Mouse (Mus musculus): Measurements from ENCODE around the gene Prol1.
"Not testable (repeated sequence)": the region's sequence is repeated elsewhere in the genome, so short reads cannot be mapped to it uniquely, and the experiment has no call there.

Prol1 gene

GRCm38 (mm10) chr5:88317012-88317411 is at the start of gene Prol1:
Gene Prol1, plus strand, starts transcription at chr5:88317312.
- DNase-seq: no peak

DNA sequence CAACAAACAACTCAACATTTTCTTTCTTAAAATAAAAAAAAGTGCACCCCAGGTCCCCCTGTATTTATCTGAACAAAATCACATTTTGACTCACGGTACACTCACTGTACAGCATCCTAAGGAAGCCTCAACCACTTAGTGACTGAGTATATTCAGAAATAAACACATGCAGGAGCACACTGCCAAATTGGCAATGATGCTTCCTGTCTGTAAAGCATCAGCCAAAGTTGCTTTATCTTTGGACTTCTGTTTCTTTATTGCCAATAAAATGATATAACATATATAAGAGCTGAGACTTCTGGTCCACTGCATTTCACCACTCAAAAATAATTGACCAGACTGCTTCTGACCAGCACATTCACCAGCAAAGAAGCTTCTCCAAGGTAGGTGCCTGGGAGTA is 48.5 kb upstream of the Prol1 start, which contains the start of gene Gm7714:
Gm7714 (plus strand) TSS at position 301 of the 400 bp plus-strand sequence.
- no peak for DNase-seq

DNA sequence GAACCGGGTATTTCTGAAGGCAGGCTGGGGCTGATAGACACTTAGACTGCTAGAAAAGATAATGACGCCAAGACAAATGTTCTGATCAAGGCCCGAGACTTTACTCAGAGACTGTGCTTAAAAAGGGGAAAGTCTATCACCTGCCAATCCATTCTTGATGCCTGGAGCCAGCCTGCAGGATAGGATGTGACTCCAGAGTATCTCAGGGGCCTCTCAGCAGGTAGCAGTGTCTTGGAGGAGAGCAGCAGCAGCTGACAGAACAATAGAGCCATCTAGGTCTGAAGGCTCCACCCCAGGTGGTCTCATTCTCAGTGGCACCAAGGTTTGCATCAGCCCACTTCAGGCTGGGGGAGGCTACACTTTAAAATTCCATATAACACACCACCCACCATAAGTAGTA is 5.8 kb upstream of the Prol1 start:
- DNase-seq: not testable (repeated sequence)

GRCm38 (mm10) chr5:88348533-88348932 is 31.4 kb downstream of the Prol1 start:
- DNase-seq: not testable (repeated sequence)

GRCm38 (mm10) chr5:88364768-88365167 is 47.7 kb downstream of the Prol1 start:
- DNase-seq: no peak

- no peak for DNase-seq
Measured at GRCm38 (mm10) chr5:88366886-88367285, 49.8 kb downstream of the Prol1 start.

DNA sequence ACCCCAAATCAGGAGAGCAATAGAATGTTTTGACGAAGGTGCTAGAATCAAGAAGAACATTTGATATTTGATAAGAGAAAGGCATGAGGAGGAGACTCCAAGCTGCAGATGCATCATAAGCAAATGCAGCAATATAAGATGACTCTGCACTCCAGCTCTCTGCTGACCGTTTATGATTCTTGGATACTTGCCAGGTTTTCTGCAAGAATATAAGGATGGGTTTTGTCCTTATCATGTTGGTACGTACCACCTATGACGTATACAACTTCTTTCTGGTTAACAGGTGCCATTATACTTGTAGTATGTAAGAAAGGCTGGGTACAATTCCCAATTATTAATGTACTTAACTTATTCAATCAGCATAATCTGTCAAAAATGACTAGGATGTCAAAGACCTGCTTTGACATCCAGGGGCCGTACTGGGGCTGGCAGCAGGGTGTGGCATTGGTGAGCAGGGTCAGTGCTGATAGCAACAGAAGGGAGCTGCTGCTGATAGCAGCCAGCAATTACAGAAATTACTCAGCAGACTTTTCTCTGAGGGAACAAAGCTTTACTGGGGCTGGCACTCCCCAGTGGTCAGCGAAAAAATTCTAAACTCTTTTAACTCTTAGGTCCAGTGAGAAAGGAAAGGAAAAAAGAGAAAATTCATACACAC is 53.6 kb downstream of the Prol1 start:
- DNase-seq: no peak

GRCm38 (mm10) chr5:88372563-88372962 is 55.5 kb downstream of the Prol1 start:
- DNase-seq: no peak

- no peak for DNase-seq
Measured at GRCm38 (mm10) chr5:88375808-88376207, 58.7 kb downstream of the Prol1 start, which contains the start of gene Amtn. Gene Amtn, plus strand, starts transcription at chr5:88376108.

Measured in cerebellum, adult 11 months (tissue).